Mouse (Mus musculus): ENCODE results near the gene Tgfbrap1.

The Tgfbrap1 gene

DNA sequence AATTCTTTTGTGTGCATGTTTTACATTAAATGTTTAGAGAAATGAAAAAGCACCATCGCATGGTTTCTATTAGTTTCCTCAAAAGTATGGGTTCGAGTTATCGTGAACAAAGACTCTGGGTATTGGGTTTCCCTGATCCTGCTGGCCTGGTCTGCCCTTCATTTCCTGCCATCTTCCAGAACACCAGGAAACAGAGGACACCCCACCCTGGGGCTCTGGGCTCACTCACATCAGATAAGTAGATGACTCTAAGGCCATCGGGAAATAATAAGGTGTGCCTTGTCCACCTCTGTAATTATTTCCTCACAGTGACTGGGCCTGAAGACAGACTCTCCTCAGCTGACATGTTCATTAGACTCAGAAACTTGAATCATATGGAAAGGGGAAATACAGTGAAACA lies 88.0 kb downstream of the Tgfbrap1 start:
- no peak for DNase-seq

- DNase-seq, result no peak
These were observed 91.9 kb downstream of the Tgfbrap1 start for GRCm38 (mm10) chr1:43006524-43006923.

- DNase-seq, result no peak
These were observed 92.4 kb downstream of the Tgfbrap1 start for GRCm38 (mm10) chr1:43006051-43006514.

All from thymus, postnatal 25 days (tissue).